Mouse (Mus musculus): ENCODE measurements around the gene Acot3. TPM values are rescaled to one million over a fixed set of nuclear protein-coding genes. Genes with fewer than 3 reads are reported as not detected.
"Not testable (repeated sequence)": the region's sequence is repeated elsewhere in the genome, so short reads cannot be mapped to it uniquely, and the experiment has no call there.

Acot3 gene
- total and polyA plus RNA-seq, 2 experiments from 2014 or later = 0.77 to 2.0 TPM

GRCm38 (mm10) chr12:84071696-84072095, 19.8 kb downstream of the Acot3 start:
- Histone ChIP-seq H3K27ac (ENCODE audit: low read depth, low read length) (no peak overlapping the region), H3K4me2 (ENCODE audit: low read depth, low read length, poor library complexity, severe bottlenecking) (no peak overlapping the region), H3K4me3 (ENCODE audit: low read depth, low read length) (no peak overlapping the region), H3K9ac (replicated peaks; ENCODE audit: low read length, poor library complexity, severe bottlenecking) (no peak overlapping the region), H3K36me3 (ENCODE audit: insufficient read depth, low read length) (no peaks in the 10 kb centered on the region), H3K4me1 (ENCODE audit: insufficient read depth, low read length) (no peaks in the 10 kb centered on the region), H3K9me3 (ENCODE audit: low read length) (no peaks in the 10 kb centered on the region), H3K27me3 (ENCODE audit: insufficient read depth, low read length) (peaks cover 22% of the 10 kb centered on the region; the same call in 1 of the 2 replicates)
- no peak for TF ChIP-seq CTCF (IDR thresholded peaks at IDR 0.05)
- WGBS = 94% methylated on average over 2 of the region's 2 CpGs
- DNase-seq (ENCODE audit: low spot score) = no peak
- no peak for ATAC-seq (ENCODE audit: low FRiP score)

- 84% methylated on average over 4 of the region's 4 CpGs for WGBS
- TF ChIP-seq CTCF (IDR thresholded peaks at IDR 0.05) = no peak
- no peak overlapping the region for H3K9ac ChIP-seq (replicated peaks; ENCODE audit: low read length, poor library complexity, severe bottlenecking)
- H3K27ac ChIP-seq (ENCODE audit: low read depth, low read length) = no peak overlapping the region
- no peaks in the 10 kb centered on the region for H3K36me3 ChIP-seq (ENCODE audit: insufficient read depth, low read length)
- ATAC-seq (ENCODE audit: low FRiP score) (no peak), DNase-seq (ENCODE audit: low spot score) (no peak)
- H3K4me1 ChIP-seq (ENCODE audit: insufficient read depth, low read length) = no peaks in the 10 kb centered on the region
- no peaks in the 10 kb centered on the region for H3K9me3 ChIP-seq (ENCODE audit: low read length)
- no peak overlapping the region for H3K4me2 ChIP-seq (ENCODE audit: low read depth, low read length, poor library complexity, severe bottlenecking)
- H3K4me3 ChIP-seq (ENCODE audit: low read depth, low read length) = no peak overlapping the region
- no peaks in the 10 kb centered on the region for H3K27me3 ChIP-seq (ENCODE audit: insufficient read depth, low read length)
Observed at GRCm38 (mm10) chr12:84077371-84077990, 25.5 kb downstream of the Acot3 start.

- Histone ChIP-seq H3K4me2 (ENCODE audit: low read depth, low read length, poor library complexity, severe bottlenecking) (no peak overlapping the region), H3K27ac (ENCODE audit: low read depth, low read length) (no peak overlapping the region), H3K36me3 (ENCODE audit: insufficient read depth, low read length) (no peaks in the 10 kb centered on the region), H3K9me3 (ENCODE audit: low read length) (no peaks in the 10 kb centered on the region), H3K4me3 (ENCODE audit: low read depth, low read length) (no peak overlapping the region), H3K9ac (replicated peaks; ENCODE audit: low read length, poor library complexity, severe bottlenecking) (no peak overlapping the region), H3K27me3 (ENCODE audit: insufficient read depth, low read length) (no peaks in the 10 kb centered on the region), H3K4me1 (ENCODE audit: insufficient read depth, low read length) (no peaks in the 10 kb centered on the region)
- 84% methylated on average over 2 of the region's 2 CpGs for WGBS
- TF ChIP-seq CTCF (IDR thresholded peaks at IDR 0.05) = no peak
- DNase-seq (ENCODE audit: low spot score) (no peak), ATAC-seq (ENCODE audit: low FRiP score) (no peak)
Observed at GRCm38 (mm10) chr12:84083842-84084241, 31.9 kb downstream of the Acot3 start.

- Histone ChIP-seq H3K27me3 (ENCODE audit: insufficient read depth, low read length) (no peaks in the 10 kb centered on the region), H3K36me3 (ENCODE audit: insufficient read depth, low read length) (no peaks in the 10 kb centered on the region), H3K4me1 (ENCODE audit: insufficient read depth, low read length) (no peaks in the 10 kb centered on the region), H3K4me2 (ENCODE audit: low read depth, low read length, poor library complexity, severe bottlenecking) (no peak overlapping the region), H3K27ac (ENCODE audit: low read depth, low read length) (no peak overlapping the region), H3K9ac (replicated peaks; ENCODE audit: low read length, poor library complexity, severe bottlenecking) (no peak overlapping the region), H3K4me3 (ENCODE audit: low read depth, low read length) (no peak overlapping the region), H3K9me3 (ENCODE audit: low read length) (no peaks in the 10 kb centered on the region)
- DNase-seq (ENCODE audit: low spot score) (no peak), ATAC-seq (ENCODE audit: low FRiP score) (no peak)
- WGBS = 91% methylated on average over 4 of the region's 4 CpGs
- no peak for TF ChIP-seq CTCF (IDR thresholded peaks at IDR 0.05)
Observed at GRCm38 (mm10) chr12:84084581-84084980, 32.6 kb downstream of the Acot3 start.

- not testable (repeated sequence) for ATAC-seq (ENCODE audit: low FRiP score); H3K4me1 ChIP-seq (ENCODE audit: insufficient read depth, low read length)
- WGBS = 88% methylated on average over 5 of the region's 5 CpGs
Observed at GRCm38 (mm10) chr12:84094666-84095065, 42.7 kb downstream of the Acot3 start.

GRCm38 (mm10) chr12:84099605-84100004, 47.7 kb downstream of the Acot3 start:
- ATAC-seq (ENCODE audit: low FRiP score) (no peak), DNase-seq (ENCODE audit: low spot score) (no peak)
- Histone ChIP-seq H3K4me1 (ENCODE audit: insufficient read depth, low read length) (no peaks in the 10 kb centered on the region), H3K9ac (replicated peaks; ENCODE audit: low read length, poor library complexity, severe bottlenecking) (no peak overlapping the region), H3K36me3 (ENCODE audit: insufficient read depth, low read length) (no peaks in the 10 kb centered on the region), H3K4me2 (ENCODE audit: low read depth, low read length, poor library complexity, severe bottlenecking) (no peak overlapping the region), H3K9me3 (ENCODE audit: low read length) (no peaks in the 10 kb centered on the region), H3K27me3 (ENCODE audit: insufficient read depth, low read length) (no peaks in the 10 kb centered on the region), H3K4me3 (ENCODE audit: low read depth, low read length) (no peak overlapping the region), H3K27ac (ENCODE audit: low read depth, low read length) (no peak overlapping the region)
- TF ChIP-seq CTCF (IDR thresholded peaks at IDR 0.05) = no peak
- 99% methylated on average over 2 of the region's 2 CpGs for WGBS

More at GRCm38 (mm10) chr12:84094666-84095065, 42.7 kb downstream of the Acot3 start:
- not testable (repeated sequence) for DNase-seq (ENCODE audit: low spot score); H3K9me3 ChIP-seq (ENCODE audit: low read length); H3K4me2 ChIP-seq (ENCODE audit: low read depth, low read length, poor library complexity, severe bottlenecking); H3K4me3 ChIP-seq (ENCODE audit: low read depth, low read length); H3K27me3 ChIP-seq (ENCODE audit: insufficient read depth, low read length); H3K9ac ChIP-seq (replicated peaks; ENCODE audit: low read length, poor library complexity, severe bottlenecking); H3K27ac ChIP-seq (ENCODE audit: low read depth, low read length); H3K36me3 ChIP-seq (ENCODE audit: insufficient read depth, low read length)

All from midbrain, postnatal 0 days (tissue).